Mouse (Mus musculus) kidney, adult 2 months (tissue): ENCODE results near the gene Cisd2.

Experiments used
- CTCF ChIP-seq: fragments of 200-500 bp; conservative IDR thresholded peaks from 2 replicates; pipeline ENCODE4 v1.5.1; 2011; ENCODE audit warnings: low read depth, mild to moderate bottlenecking, control low read depth, low read length, moderate library complexity, mixed read lengths; ENCODE audit not compliant: insufficient read depth, insufficient read length
- POLR2A ChIP-seq: fragments of 200-500 bp; IDR thresholded peaks from one replicate; pipeline ENCODE4 v1.6.1; 2011; ENCODE audit warnings: low read depth, low read length, control low read depth

- TF ChIP-seq CTCF, result no peak
- TF ChIP-seq POLR2A, result no peak
These were observed 5.9 kb downstream of the Cisd2 start for GRCm38 (mm10) chr3:135417799-135418198.
